Mouse (Mus musculus) lung, embryonic 16.5 days (tissue): ENCODE results near the gene Imp4. TPM values are rescaled to one million over a fixed set of nuclear protein-coding genes. Genes with fewer than 3 reads are reported as not detected.
"Not testable (repeated sequence)": the region's sequence is repeated elsewhere in the genome, so short reads cannot be mapped to it uniquely, and the experiment has no call there.

Experiments
- ATAC-seq: fragments of 200-750 bp; cut with Nextera tagmentation; 2 replicates; pipeline ENCODE4 v1.8.0; 2017; ENCODE audit warnings: low read depth, mild to moderate bottlenecking, moderate library complexity
- H3K27ac ChIP-seq: fragments of 300-500 bp; sonication (generic); 2 replicates; pipeline ENCODE4 v1.5.1; 2014; ENCODE audit warnings: mild to moderate bottlenecking, control low read depth, low read length
- H3K27me3 ChIP-seq: fragments of 300-500 bp; sonication (generic); 2 replicates; pipeline ENCODE4 v1.6.1; 2014; ENCODE audit warnings: low read depth, low read length, mixed read lengths; ENCODE audit not compliant: control insufficient read depth, insufficient read depth
- H3K36me3 ChIP-seq: fragments of 300-500 bp; sonication (generic); 2 replicates; pipeline ENCODE4 v1.6.1; 2014; ENCODE audit warnings: low read length; ENCODE audit not compliant: control insufficient read depth, insufficient read depth
- H3K4me1 ChIP-seq: fragments of 300-500 bp; sonication (generic); replicated peaks from 2 replicates; pipeline ENCODE4 v1.6.1; 2014; ENCODE audit warnings: low read length, mixed read lengths; ENCODE audit not compliant: control insufficient read depth, insufficient read depth
- H3K4me2 ChIP-seq: fragments of 300-500 bp; sonication (generic); 2 replicates; pipeline ENCODE4 v1.6.1; 2014; ENCODE audit warnings: low read depth, low read length, control low read depth
- H3K4me3 ChIP-seq: fragments of 300-500 bp; sonication (generic); 2 replicates; pipeline ENCODE4 v1.5.1; 2014; ENCODE audit warnings: mild to moderate bottlenecking, low read length, control low read depth
- H3K9ac ChIP-seq: fragments of 300-500 bp; sonication (generic); 2 replicates; pipeline ENCODE4 v1.6.1; 2014; ENCODE audit warnings: low read length, control low read depth
- H3K9me3 ChIP-seq: fragments of 300-500 bp; sonication (generic); 2 replicates; pipeline ENCODE4 v1.6.1; 2016; ENCODE audit warnings: low read length; ENCODE audit not compliant: control insufficient read depth
- whole genome bisulfite sequencing: fragments of 180-500 bp; shearing (Covaris S2); extraction: QIAGEN DNeasy Blood & Tissue Kit; methylation state at CpG from one replicate; pipeline ENCODE4 v1.1.7; 2014; 5-methylcytosine and 5-hydroxymethylcytosine counted together
- polyA plus RNA-seq: library from polyadenylated mRNA; unstranded; fragments of >200 nt; fragmentation: Nextera tagmentation; extraction: Ambion mirVana; gene quantifications from 2 replicates; pipeline ENCODE4 v1.2.1, GENCODE M21; 2015

Imp4 gene
- polyA plus RNA-seq, 1 experiment from 2014 or later = 79.4 TPM

DNA sequence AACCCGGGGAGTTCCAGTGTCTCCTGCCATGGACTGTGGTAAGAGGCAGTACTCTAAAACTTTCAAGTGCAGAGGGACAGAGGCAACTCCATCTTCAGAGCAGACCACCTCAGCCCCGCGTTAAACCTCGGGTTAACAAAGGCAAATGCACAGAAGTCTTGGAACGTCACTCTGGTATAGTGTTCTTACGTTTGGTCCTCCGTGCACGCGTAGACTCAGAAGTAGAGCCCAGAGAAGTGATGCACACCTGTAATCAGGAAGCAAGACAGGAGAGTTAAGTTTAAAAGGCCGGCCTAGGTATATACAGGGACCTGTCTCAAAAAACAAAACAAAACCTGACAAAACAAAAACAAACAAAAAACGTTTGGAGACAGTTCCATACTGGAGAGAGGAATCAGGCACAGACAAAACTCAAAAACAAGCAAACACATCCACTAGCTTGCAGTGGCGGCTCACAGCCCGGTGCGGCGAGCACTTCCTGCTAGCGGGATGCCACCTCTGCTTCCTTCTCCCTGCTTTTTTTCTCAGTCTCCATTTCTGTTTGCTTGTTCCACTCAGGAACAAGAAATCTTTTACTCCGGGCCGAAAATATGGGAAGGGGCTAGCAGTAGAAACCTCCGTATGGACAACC lies 5.6 kb upstream of the Imp4 start:
- Histone ChIP-seq H3K4me3 (peak overlapping the region; percentile 72), H3K36me3 (peaks cover 18% of the 10 kb centered on the region), H3K9me3 (peaks cover 28% of the 10 kb centered on the region), H3K4me2 (peak overlapping the region; percentile 68), H3K9ac (peak overlapping the region; percentile 53), H3K27me3 (no peaks in the 10 kb centered on the region), H3K4me1 (peaks cover 11% of the 10 kb centered on the region), H3K27ac (peak overlapping the region; percentile 25)
- 0 out of 2 replicates have a peak, but pooled peaks have one; percentile 6 for ATAC-seq
- WGBS = 12% methylated on average over 19 of the region's 19 CpGs

DNA sequence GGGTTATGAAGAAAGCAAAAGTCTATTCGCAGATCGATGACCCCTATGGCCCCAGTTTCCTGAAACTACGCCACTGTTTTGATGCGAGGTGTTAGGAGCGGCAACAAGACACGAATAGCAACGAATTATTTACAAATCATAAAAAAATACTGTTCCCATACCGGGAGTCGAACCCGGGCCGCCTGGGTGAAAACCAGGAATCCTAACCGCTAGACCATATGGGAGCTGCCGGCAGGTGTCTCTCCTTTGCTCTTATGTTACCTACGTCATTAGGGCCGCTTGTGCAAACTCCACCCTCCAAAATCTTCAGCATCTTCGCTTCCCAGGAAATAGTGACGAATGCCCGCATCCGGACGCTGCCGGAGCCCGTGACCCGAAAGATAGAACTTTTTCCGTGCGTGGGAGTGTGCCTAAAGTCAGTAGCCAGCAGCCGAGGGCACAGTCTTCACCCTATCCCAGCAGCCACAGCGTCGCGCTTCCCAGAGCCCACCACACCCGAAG lies 4.9 kb upstream of the Imp4 start:
- H3K36me3 ChIP-seq = peaks cover 18% of the 10 kb centered on the region
- 0 out of 2 replicates have a peak, but pooled peaks have one; percentile 4 for ATAC-seq
- H3K4me2 ChIP-seq = peak overlapping the region; percentile 68
- H3K4me3 ChIP-seq = peak overlapping the region; percentile 72
- peak overlapping the region; percentile 73 for H3K9ac ChIP-seq
- H3K4me1 ChIP-seq = peaks cover 11% of the 10 kb centered on the region
- under 1% methylated on average over 30 of the region's 30 CpGs for WGBS
- H3K9me3 ChIP-seq = peaks cover 24% of the 10 kb centered on the region
- H3K27ac ChIP-seq = peak overlapping the region; percentile 70
- H3K27me3 ChIP-seq = no peaks in the 10 kb centered on the region

GRCm38 (mm10) chr1:34435371-34436120 lies 4.1 kb upstream of the Imp4 start:
- 28% methylated on average over 8 of the region's 8 CpGs for WGBS
- Histone ChIP-seq H3K27ac (peak overlapping the region; percentile 70), H3K9ac (peak overlapping the region; percentile 73), H3K4me3 (peak overlapping the region; percentile 72), H3K9me3 (peaks cover 20% of the 10 kb centered on the region), H3K36me3 (peaks cover 13% of the 10 kb centered on the region), H3K4me1 (peaks cover 14% of the 10 kb centered on the region), H3K4me2 (peak overlapping the region; percentile 68), H3K27me3 (no peaks in the 10 kb centered on the region)
- no peak for ATAC-seq

- no peak for ATAC-seq
- Histone ChIP-seq H3K4me2 (no peak overlapping the region), H3K27me3 (no peaks in the 10 kb centered on the region), H3K4me3 (no peak overlapping the region), H3K9me3 (peaks cover 11% of the 10 kb centered on the region), H3K4me1 (peaks cover 19% of the 10 kb centered on the region), H3K27ac (no peak overlapping the region), H3K9ac (no peak overlapping the region), H3K36me3 (peaks cover 4% of the 10 kb centered on the region; the same call in 1 of the 2 replicates)
- WGBS = 89% methylated on average over 3 of the region's 3 CpGs
These were observed 3.3 kb upstream of the Imp4 start for GRCm38 (mm10) chr1:34436374-34436773.

DNA sequence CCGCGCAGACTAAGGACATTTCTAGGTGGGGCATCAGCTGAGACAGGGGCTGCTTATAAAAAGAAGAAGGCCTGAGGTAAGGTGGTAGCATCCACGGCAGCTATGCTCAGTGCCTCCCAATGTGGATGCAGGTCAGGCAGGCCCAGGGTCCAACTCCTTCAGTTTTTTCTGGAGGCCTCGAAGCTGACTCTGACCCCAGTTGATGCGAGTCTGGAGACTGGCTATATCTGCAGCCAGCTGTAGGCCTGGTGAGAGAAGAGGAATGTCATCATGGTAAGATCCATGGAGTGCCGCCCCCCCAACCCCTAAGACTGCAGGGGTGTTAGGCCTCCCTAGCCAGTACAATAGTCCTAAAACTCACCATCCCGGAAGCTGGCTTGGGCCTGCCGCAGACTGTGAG lies 2.3 kb upstream of the Imp4 start:
- not testable (repeated sequence) for H3K9me3 ChIP-seq, H3K27me3 ChIP-seq, H3K4me2 ChIP-seq, H3K9ac ChIP-seq, H3K27ac ChIP-seq, H3K4me3 ChIP-seq, ATAC-seq, H3K36me3 ChIP-seq
- peaks cover 19% of the 10 kb centered on the region for H3K4me1 ChIP-seq
- WGBS = 91% methylated on average over 8 of the region's 8 CpGs

DNA sequence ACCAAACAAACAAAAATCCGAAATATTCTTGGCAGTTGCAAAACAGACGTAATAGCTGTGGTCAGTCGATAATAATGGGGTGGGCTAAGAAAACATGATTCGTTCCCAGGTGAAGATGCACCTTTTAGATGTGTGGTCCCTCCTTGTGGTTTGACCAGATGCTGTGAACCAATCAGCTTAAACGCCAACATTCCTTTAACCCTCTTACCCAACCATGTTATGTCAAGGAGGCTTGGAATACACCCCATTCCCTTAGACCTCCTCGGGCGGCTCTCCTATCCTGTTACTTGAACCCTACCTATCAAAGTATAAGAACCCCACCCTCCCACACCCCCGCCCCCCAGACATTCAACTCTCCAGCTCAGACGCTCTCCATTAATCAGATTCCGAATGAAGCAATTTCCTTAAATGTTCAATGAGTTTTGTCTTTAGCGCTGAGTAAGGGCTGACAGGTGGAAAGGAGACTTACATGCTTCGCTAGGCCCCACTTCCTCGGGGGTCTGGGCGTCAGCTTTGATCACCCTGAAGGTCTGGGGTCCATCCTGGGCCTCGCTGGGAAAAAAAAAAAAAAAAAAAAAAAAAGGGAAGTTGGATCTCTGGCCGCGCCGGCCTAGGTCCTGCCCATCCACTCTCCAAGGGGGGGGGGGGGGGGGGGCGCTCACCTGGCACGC lies 1.1 kb upstream of the Imp4 start:
- Histone ChIP-seq H3K9me3 (no peaks in the 10 kb centered on the region), H3K4me1 (peaks cover 17% of the 10 kb centered on the region), H3K4me3 (peak overlapping the region; percentile 87), H3K27ac (no peak overlapping the region), H3K27me3 (no peaks in the 10 kb centered on the region), H3K4me2 (peak overlapping the region; percentile 86), H3K9ac (peak overlapping the region; percentile 74), H3K36me3 (peaks cover 16% of the 10 kb centered on the region)
- 36% methylated on average over 15 of the region's 20 CpGs for WGBS
- no peak for ATAC-seq

DNA sequence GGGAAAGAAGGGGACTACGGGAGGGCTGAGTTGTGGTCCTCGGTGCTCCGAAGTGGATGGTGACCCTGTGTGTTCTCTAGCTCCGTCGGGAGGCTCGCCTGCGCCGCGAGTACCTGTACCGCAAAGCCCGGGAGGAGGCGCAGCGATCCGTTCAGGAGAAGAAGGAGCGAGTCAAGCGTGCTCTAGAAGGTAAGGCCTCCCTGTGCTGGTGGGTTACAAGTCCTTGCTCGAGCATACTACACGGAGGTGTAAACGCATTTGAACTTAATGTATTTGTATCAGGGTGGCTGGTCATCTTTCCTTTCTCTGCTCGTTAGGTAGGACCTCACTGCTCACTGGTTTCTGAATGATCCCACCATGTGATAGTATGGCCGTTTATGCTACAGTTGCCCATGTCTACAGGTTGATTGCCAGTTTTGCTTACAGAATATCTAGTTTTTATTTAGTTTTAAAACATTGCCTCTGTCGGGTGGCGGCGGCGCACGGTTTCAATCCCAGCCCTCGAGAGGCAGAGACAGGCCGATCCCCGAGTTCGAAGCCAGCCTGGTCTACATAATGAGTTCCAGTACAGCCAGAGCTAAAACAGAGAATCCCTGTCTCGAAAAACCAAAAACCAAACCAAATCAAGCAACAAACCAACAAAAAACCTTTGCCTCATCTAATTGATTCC lies 445 bp downstream of the Imp4 start:
- Histone ChIP-seq H3K4me3 (peak overlapping the region; percentile 87), H3K9me3 (no peaks in the 10 kb centered on the region), H3K36me3 (peaks cover 26% of the 10 kb centered on the region), H3K27ac (peak overlapping the region; percentile 60), H3K4me2 (peak overlapping the region; percentile 83), H3K27me3 (no peaks in the 10 kb centered on the region), H3K9ac (peak overlapping the region; percentile 77), H3K4me1 (peaks cover 13% of the 10 kb centered on the region)
- WGBS = 7% methylated on average over 31 of the region's 31 CpGs
- ATAC-seq = peak; percentile 34

GRCm38 (mm10) chr1:34443124-34443523 lies 3.5 kb downstream of the Imp4 start:
- WGBS = 88% methylated on average over 6 of the region's 6 CpGs
- Histone ChIP-seq H3K36me3 (peaks cover 34% of the 10 kb centered on the region), H3K9me3 (no peaks in the 10 kb centered on the region), H3K27ac (no peak overlapping the region), H3K4me2 (no peak overlapping the region), H3K9ac (no peak overlapping the region), H3K27me3 (no peaks in the 10 kb centered on the region), H3K4me1 (peaks cover 13% of the 10 kb centered on the region), H3K4me3 (no peak overlapping the region)
- ATAC-seq = no peak
